Mouse (Mus musculus) gastrocnemius, postnatal 10 days (tissue): ENCODE data around the gene 9230104L09Rik. TPM values are rescaled to one million over a fixed set of nuclear protein-coding genes. Genes with fewer than 3 reads are reported as not detected.

ENCODE experiments used
- DNase-seq: peaks from one replicate; pipeline ENCODE4 v3.0.0; 2021; ENCODE audit warnings: mixed read lengths
- total RNA-seq, 2 experiments: library from RNA; stranded (reverse); gene quantifications; 2 replicates each; pipeline ENCODE4 v1.2.3; 2021

The 9230104L09Rik gene
- total RNA-seq, 2 experiments from 2014 or later = 1.5 to 1.6 TPM

DNA sequence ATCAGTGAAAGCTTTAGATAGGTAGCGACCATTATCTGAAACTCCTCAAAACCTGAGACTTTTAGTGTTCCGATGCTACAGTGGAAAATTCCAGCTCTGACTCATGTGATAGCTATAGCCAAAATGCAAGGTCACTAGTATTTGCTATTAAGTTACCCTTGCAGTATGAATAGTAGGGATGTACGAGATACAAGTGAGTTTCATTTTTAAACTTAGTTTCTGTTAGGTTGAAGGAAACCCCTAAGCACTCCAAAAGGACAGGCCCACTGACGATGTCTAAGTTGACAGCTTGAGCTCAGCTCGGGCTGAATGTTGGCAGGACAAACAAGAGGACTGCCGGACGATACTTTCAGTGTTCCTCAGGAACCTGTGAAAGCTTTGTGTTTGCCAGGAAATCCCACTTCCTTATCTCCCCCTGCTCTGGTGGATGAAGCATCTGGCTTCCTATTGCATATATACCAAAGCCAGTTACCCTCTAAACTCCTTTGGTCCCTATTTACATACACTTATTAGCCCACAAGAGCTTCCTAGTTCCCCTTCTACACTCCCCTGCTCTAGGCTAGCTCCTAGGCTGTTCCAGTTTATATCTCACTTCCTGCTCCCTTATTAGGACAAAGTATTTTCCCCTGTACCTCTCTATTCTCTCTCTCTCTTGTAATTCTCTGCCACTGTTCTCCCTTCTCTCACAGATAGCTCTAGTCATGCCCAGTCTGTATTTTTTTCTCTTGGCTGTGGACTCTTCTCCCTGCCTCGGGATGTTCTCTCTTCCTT is 8.0 kb downstream of the 9230104L09Rik start:
- DNase-seq = no peak

DNA sequence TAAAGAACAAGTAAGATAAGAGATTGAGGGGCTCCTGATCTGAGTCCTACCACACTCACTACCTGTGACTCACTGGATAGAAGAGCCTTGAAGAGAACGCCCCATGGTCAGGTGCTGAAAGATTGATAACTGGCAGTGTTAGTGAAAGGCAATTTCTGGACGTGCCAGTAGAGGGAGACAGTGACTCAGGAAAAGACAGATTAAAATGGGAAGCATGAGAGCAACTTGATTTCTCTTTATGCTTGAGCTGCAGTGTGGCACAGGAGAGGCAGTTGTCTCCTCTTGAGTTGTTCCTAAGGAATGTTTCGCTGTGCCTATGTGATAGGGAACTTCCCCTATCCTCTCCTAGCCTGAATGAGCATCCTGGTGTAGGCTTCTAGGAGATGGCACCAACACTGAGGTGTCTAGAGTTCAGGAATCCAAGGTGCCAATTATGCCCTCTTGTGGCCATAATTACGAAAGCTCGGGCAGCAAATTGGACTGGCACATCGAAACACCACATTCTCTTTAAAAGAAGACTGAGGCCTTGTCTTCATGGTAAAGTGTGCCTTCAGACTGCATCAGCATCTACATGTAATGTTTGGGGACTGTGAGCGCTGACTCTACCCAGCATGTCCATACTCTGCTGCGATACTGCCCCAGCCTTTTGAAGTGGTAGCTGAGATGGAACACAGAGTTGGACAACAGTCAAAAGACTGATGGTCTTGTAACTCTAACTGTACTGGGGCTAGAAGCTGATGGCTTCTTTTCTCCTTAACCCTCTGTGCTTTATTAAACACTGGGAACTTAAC is 13.5 kb downstream of the 9230104L09Rik start:
- peak; percentile 60 for DNase-seq

DNA sequence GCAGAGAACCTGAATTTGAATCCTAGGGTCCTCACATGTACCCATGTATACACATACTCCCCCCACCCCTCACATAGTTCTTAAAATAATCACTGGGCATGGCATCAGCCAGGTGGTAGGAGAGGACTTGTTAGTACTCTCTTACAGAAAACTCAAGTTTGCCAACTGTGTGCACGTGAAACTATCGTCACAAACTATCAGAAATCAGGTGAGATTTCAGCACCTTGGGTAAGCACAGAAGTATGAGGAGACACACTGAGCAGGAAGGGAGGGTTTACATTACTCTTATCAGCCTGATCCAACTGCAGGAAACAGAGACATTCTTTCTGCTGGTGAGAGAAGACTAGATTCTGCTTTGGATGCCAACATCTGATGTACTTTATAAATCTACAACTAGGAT is 25.6 kb downstream of the 9230104L09Rik start:
- no peak for DNase-seq

DNA sequence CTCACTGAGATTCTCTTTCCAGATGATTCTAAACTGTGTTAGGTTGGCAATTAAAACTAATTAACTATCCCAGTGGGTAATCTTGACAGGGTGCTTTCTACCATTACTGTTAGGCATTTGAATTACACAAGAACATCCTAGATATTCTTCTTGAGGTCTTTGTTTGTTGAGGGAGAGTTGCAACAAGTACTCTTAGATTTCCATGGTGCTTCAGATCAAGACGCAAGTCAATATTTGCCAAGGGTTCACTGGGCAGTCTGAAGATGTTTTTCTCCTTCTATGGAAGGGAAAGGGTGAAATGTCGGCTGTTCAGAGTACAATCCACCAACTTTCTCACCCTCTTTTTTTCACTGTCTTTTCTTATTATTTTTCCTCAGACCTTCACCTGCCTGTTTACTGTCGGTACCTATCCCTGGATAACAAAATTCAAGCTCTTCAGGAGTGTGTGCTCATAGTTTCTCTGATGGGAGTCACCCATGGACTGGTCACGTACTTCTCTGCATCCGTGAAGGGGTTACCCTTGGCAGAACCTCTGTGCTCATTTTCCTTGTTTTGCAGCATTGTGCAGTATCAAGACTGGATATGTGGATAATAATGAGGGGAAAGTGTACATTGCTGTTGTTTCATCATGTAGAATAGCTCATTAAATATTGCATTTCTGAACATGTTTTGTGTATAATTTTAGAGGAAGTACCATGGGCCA is 26.6 kb downstream of the 9230104L09Rik start:
- no peak for DNase-seq

DNA sequence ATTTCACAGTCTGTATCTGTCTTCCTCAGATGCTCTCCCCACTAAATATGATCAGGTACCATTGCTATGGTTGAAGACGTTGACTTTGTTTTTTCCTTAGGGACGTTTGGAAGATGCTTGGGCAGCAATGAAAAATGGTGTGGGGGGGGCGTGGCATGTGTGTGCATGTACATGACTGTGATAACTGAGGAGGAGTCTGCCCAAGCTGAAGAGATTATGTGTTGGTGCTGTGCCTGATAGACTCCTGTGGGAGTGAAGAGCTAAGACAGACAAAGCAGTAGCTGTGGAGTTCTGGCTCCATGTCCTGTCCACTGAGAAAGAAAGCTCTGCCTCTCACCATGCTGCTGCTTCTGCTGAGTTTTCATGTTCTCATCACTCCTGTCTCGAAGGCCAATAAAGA is 29.9 kb downstream of the 9230104L09Rik start, which contains the start of gene Cst9:
Gene Cst9, plus strand, starts transcription at position 236 of the 400 bp plus-strand sequence.
- DNase-seq = no peak

DNA sequence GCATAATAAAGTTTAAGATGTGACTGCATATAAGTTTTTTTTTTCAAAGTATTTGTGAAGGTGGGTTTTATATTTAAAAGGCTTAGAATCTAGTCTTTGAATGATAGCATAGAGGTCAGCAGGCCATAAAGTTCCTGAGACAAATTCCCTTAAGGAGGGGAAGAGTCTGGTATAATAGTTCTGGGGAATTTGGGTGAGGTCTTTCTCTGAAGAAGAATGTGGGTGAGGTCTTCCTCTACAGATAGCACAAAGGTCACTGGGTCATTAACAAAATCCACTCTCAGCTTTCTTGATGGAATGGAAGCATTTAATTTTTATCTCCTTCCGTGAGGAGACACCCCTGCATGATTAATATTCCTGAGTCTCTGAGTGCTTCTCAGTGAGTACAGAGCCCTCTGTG is 38.9 kb downstream of the 9230104L09Rik start:
- DNase-seq = no peak

DNA sequence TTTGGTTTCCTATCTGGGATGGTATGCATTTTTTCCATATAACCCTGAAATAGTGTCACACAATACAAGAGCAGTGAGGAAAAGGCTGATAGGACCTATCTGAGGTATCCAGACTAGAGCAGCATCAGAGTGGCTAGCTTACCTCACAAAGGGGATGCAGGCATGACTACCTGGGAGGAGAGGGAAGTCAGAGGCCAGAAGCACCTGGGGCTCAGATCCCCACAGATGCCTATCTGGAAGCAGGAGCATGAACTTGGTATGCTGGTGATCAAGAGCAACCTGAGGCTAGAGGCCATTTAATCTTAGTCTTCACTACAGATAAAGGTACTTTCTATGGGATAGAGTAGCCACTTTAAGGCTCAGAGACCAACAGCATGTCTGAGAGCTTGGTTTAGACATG is 44.9 kb downstream of the 9230104L09Rik start, which contains the start of gene Cst13:
Gene Cst13, plus strand, starts transcription at position 173 of the 400 bp plus-strand sequence.
- no peak for DNase-seq

DNA sequence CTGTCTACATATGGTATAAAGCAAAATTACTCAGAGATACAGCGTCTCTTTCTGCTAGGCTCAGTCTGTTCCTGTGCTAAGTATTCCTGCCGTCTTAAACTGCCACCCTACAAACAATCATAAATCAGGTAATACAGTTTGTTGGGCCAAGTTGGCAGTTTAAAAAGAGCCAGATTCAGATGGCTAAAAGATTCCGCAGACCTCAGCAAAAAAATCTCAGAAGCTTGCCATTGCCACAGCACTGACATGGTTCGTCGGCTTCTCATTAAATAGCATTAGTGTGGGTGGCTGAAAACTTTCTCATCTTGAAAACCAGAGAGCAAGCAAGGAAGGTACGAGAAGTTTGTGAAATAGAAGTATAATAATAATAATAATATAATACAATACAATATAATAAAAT is 58.1 kb downstream of the 9230104L09Rik start:
- DNase-seq = no peak

DNA sequence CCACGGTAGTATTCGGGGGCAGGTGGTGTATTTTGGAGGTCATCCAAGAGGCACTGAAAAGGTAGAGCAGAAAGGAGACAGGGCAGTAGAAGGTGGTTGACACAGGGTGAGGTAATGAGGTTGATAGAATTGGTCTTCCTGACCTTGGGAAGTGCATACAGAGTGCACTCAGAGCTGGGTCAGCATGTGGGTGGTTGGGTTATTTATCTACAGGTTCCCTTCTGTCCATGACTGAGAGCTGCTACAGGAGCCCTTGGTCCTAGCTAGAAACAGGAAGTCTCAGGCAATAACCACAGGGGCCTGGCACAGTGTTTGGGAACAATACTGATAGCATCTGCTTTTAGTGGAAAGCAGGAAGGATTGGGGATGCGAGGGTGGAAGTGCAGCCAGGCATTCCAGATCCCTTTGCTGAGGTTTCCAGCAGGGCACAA is 63.3 kb downstream of the 9230104L09Rik start:
- no peak for DNase-seq

DNA sequence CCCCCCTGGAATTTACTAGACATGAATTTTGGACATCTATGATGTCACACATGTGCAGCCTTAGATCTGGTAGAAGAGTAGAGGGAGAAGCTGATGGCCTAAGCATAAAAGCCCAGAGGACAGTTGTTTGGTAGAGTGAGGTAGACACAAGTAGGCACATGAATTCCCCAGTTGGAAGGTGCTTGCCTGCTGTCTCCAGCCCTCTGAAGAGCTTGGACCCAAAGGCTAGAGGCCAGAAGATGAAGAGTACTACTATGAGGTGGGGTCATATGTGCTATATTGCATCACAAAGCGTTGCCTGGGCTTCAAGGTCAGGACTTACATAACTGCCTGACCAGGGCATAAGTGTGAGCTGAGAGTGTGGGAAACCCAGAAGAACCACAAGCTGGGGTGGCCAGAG is 66.4 kb downstream of the 9230104L09Rik start, which contains the start of gene Cst8:
Gene Cst8, plus strand, starts transcription at position 301 of the 400 bp plus-strand sequence.
- DNase-seq = no peak

Other genes with a start within 250 kb of the 9230104L09Rik start
- gene Nxt1, start 192.4 kb downstream of the 9230104L09Rik start, total RNA-seq = 10 to 100 TPM in 1 of 2 experiments, 1 to 10 TPM in 1; 7.3 to 11.6 TPM
- 10 to 100 TPM; 13.0 to 13.6 TPM for gene Gzf1, start 184.0 kb downstream of the 9230104L09Rik start, total RNA-seq
- gene Napb, start 132.6 kb downstream of the 9230104L09Rik start, total RNA-seq = 1 to 10 TPM; 4.0 to 7.8 TPM
- gene Cstl1, start 114.7 kb downstream of the 9230104L09Rik start, total RNA-seq = not detected
- gene Cst11, start 93.5 kb downstream of the 9230104L09Rik start, total RNA-seq = not detected
- gene 8030411F24Rik, start 83.0 kb downstream of the 9230104L09Rik start, total RNA-seq = not detected
- not detected for gene Cst12, start 75.7 kb downstream of the 9230104L09Rik start, total RNA-seq
- gene Cst8, start 66.3 kb downstream of the 9230104L09Rik start, total RNA-seq = not detected
- not detected for gene Cst13, start 45.0 kb downstream of the 9230104L09Rik start, total RNA-seq
- gene Cst9, start 29.9 kb downstream of the 9230104L09Rik start, total RNA-seq = not detected
- 100 to 1,000 TPM; 442 to 445 TPM for gene Cst3, start 10.7 kb upstream of the 9230104L09Rik start, total RNA-seq
- not detected for gene Gm1330, start 138.2 kb upstream of the 9230104L09Rik start, total RNA-seq
- gene Gm10750, start 152.2 kb upstream of the 9230104L09Rik start, total RNA-seq = not detected